Comparison of ENCODE assay signal across 8 mouse cellular contexts in genomic region chr15:102377810-102378262, GRCm38 (mm10). TPM values are rescaled to one million over a fixed set of nuclear protein-coding genes. Genes with fewer than 3 reads are reported as not detected.
A peak's percentile ranks its signal among the peaks of the same experiment; 100 is the strongest.
DNase-seq lines count a peak whose midpoint lies in the region; ATAC-seq and TF ChIP-seq lines count a peak whose summit lies in the region.

No protein-coding gene starts in this region.

- H3K4me2 ChIP-seq in hindbrain, embryonic 12.5 days (replicated peaks): peak overlapping the region; percentile 81
- peak overlapping the region; percentile 92 for H3K4me2 ChIP-seq in limb, embryonic 14.5 days (replicated peaks; ENCODE audit: low read depth, low read length, severe bottlenecking)
- peak overlapping the region; percentile 95 for H3K4me2 ChIP-seq in midbrain, embryonic 12.5 days (replicated peaks)

- H3K27ac ChIP-seq in hindbrain, embryonic 12.5 days: peak overlapping the region; percentile 35; the same call in 1 of the 2 replicates
- H3K27ac ChIP-seq in limb, embryonic 14.5 days (replicated peaks; ENCODE audit: low read depth, low read length): peak overlapping the region; percentile 14
- no peak overlapping the region for H3K27ac ChIP-seq in midbrain, embryonic 12.5 days (replicated peaks)

- H3K36me3 ChIP-seq in hindbrain, embryonic 12.5 days: no peaks in the 10 kb centered on the region
- no peaks in the 10 kb centered on the region for H3K36me3 ChIP-seq in limb, embryonic 14.5 days (ENCODE audit: control insufficient read depth, insufficient read depth, low read length)
- no peaks in the 10 kb centered on the region for H3K36me3 ChIP-seq in midbrain, embryonic 12.5 days

- peaks cover 20% of the 10 kb centered on the region for H3K4me1 ChIP-seq in hindbrain, embryonic 12.5 days
- H3K4me1 ChIP-seq in limb, embryonic 14.5 days (ENCODE audit: control insufficient read depth, insufficient read depth, low read length): peaks cover 9% of the 10 kb centered on the region
- H3K4me1 ChIP-seq in midbrain, embryonic 12.5 days: peaks cover 17% of the 10 kb centered on the region

- 0 out of 2 replicates have a peak, but pooled peaks have one; percentile 15 for ATAC-seq in hindbrain, embryonic 12.5 days (ENCODE audit: low FRiP score)
- ATAC-seq in limb, embryonic 14.5 days (ENCODE audit: low FRiP score, low read depth): 0 out of 2 replicates have a peak, but pooled peaks have one; percentile 25
- no peak for ATAC-seq in midbrain, embryonic 12.5 days (ENCODE audit: low FRiP score, low read depth)

- WGBS in hindbrain, embryonic 12.5 days: 2% methylated on average over 10 of the region's 10 CpGs
- 6% methylated on average over 10 of the region's 10 CpGs for WGBS in limb, embryonic 14.5 days
- 7% methylated on average over 10 of the region's 10 CpGs for WGBS in midbrain, embryonic 12.5 days

- no peak for TF ChIP-seq POLR2A in limb, embryonic 14.5 days (IDR thresholded peaks at IDR 0.05; ENCODE audit: borderline replicate concordance, extremely low read depth, insufficient read depth, insufficient read length)

- H3K4me3 ChIP-seq in hindbrain, embryonic 12.5 days: peak overlapping the region; percentile 49; the same call in 1 of the 2 replicates
- peak overlapping the region; percentile 56 for H3K4me3 ChIP-seq in limb, embryonic 14.5 days (replicated peaks; ENCODE audit: low read length)
- no peak overlapping the region for H3K4me3 ChIP-seq in midbrain, embryonic 12.5 days

- H3K9me3 ChIP-seq in hindbrain, embryonic 12.5 days (replicated peaks): no peaks in the 10 kb centered on the region
- H3K9me3 ChIP-seq in limb, embryonic 14.5 days (ENCODE audit: control insufficient read depth, low read length): no peaks in the 10 kb centered on the region
- no peaks in the 10 kb centered on the region for H3K9me3 ChIP-seq in midbrain, embryonic 12.5 days

- peaks cover 3% of the 10 kb centered on the region; the same call in 1 of the 2 replicates for H3K27me3 ChIP-seq in hindbrain, embryonic 12.5 days
- no peaks in the 10 kb centered on the region for H3K27me3 ChIP-seq in limb, embryonic 14.5 days (ENCODE audit: control insufficient read depth, insufficient read depth, low read length)
- peaks cover 28% of the 10 kb centered on the region for H3K27me3 ChIP-seq in midbrain, embryonic 12.5 days

- H3K9ac ChIP-seq in hindbrain, embryonic 12.5 days: no peak overlapping the region
- H3K9ac ChIP-seq in limb, embryonic 14.5 days (ENCODE audit: low read depth, low read length, severe bottlenecking): peak overlapping the region; percentile 75; the same call in 1 of the 2 replicates
- peak overlapping the region; percentile 21 for H3K9ac ChIP-seq in midbrain, embryonic 12.5 days (replicated peaks)

- DNase-seq in 3T3-L1 (ENCODE audit: low read depth, low spot score): peak; percentile 96
- peak; percentile 53 for DNase-seq in adipocyte (ENCODE audit: low spot score)
- DNase-seq in gastrocnemius, adult 18-20 months (ENCODE audit: low spot score): peak; percentile 74
- DNase-seq in limb, embryonic 14.5 days (ENCODE audit: low spot score): peak; percentile 67
- DNase-seq in left cerebral cortex, adult 11 months (ENCODE audit: low spot score): no peak
- DNase-seq in layer of hippocampus, postnatal 14 days (ENCODE audit: low spot score in 2 of 2): no peak

RNA-seq across cellular contexts. Expression of gene Sp7, which starts 10.9 kb away (rescaled TPM):
- total RNA-seq in gastrocnemius, adult 18-20 months (2021): not detected
- polyA plus RNA-seq in hindbrain, embryonic 12.5 days (2016; fragmentation: Nextera tagmentation; extraction: Ambion mirVana): 1.9 and 2.1 TPM in 2 replicates
- polyA plus RNA-seq in limb, embryonic 14.5 days (2012; rRNA removed): 22.5 and 32.5 TPM in 2 replicates
- polyA plus RNA-seq in limb, embryonic 14.5 days (2014; fragmentation: Nextera tagmentation; extraction: Ambion mirVana): 7.9 and 11.7 TPM in 2 replicates
- 0.46 and 0.93 TPM in 2 replicates for polyA plus RNA-seq in midbrain, embryonic 12.5 days (2016; fragmentation: Nextera tagmentation; extraction: Ambion mirVana)
- total RNA-seq in layer of hippocampus, postnatal 14 days (2021): under 1 TPM; 0.69 to 0.90 TPM

RNA-seq across cellular contexts. Expression of gene Aaas, which starts 27.3 kb away (rescaled TPM):
- 10 to 100 TPM in 1 of 2 experiments, 1 to 10 TPM in 1; 6.6 to 11.4 TPM for total RNA-seq in gastrocnemius, adult 18-20 months (2021)
- polyA plus RNA-seq in hindbrain, embryonic 12.5 days (2016; fragmentation: Nextera tagmentation; extraction: Ambion mirVana): 54.6 and 60.9 TPM in 2 replicates
- 65.5 and 86.5 TPM in 2 replicates for polyA plus RNA-seq in limb, embryonic 14.5 days (2012; rRNA removed)
- polyA plus RNA-seq in limb, embryonic 14.5 days (2014; fragmentation: Nextera tagmentation; extraction: Ambion mirVana): 54.4 and 59.6 TPM in 2 replicates
- 61.5 and 67.9 TPM in 2 replicates for polyA plus RNA-seq in midbrain, embryonic 12.5 days (2016; fragmentation: Nextera tagmentation; extraction: Ambion mirVana)
- 10 to 100 TPM; 25.5 to 27.7 TPM for total RNA-seq in layer of hippocampus, postnatal 14 days (2021)

RNA-seq across cellular contexts. Expression of gene Sp1, which starts 28.1 kb away (rescaled TPM):
- 10 to 100 TPM; 16.1 to 19.3 TPM for total RNA-seq in gastrocnemius, adult 18-20 months (2021)
- 9.1 and 9.3 TPM in 2 replicates for polyA plus RNA-seq in hindbrain, embryonic 12.5 days (2016; fragmentation: Nextera tagmentation; extraction: Ambion mirVana)
- polyA plus RNA-seq in limb, embryonic 14.5 days (2012; rRNA removed): 35.7 and 41.1 TPM in 2 replicates
- 17.2 and 17.7 TPM in 2 replicates for polyA plus RNA-seq in limb, embryonic 14.5 days (2014; fragmentation: Nextera tagmentation; extraction: Ambion mirVana)
- 9.6 and 10.2 TPM in 2 replicates for polyA plus RNA-seq in midbrain, embryonic 12.5 days (2016; fragmentation: Nextera tagmentation; extraction: Ambion mirVana)
- 10 to 100 TPM; 22.9 to 28.3 TPM for total RNA-seq in layer of hippocampus, postnatal 14 days (2021)

RNA-seq across cellular contexts. Expression of gene Myg1, which starts 46.3 kb away (rescaled TPM):
- total RNA-seq in gastrocnemius, adult 18-20 months (2021): 10 to 100 TPM; 12.9 to 20.2 TPM
- polyA plus RNA-seq in hindbrain, embryonic 12.5 days (2016; fragmentation: Nextera tagmentation; extraction: Ambion mirVana): 78.4 and 90.8 TPM in 2 replicates
- polyA plus RNA-seq in limb, embryonic 14.5 days (2012; rRNA removed): 108 and 117 TPM in 2 replicates
- 91.1 and 92.1 TPM in 2 replicates for polyA plus RNA-seq in limb, embryonic 14.5 days (2014; fragmentation: Nextera tagmentation; extraction: Ambion mirVana)
- 96.1 and 108 TPM in 2 replicates for polyA plus RNA-seq in midbrain, embryonic 12.5 days (2016; fragmentation: Nextera tagmentation; extraction: Ambion mirVana)
- 10 to 100 TPM; 51.8 to 61.3 TPM for total RNA-seq in layer of hippocampus, postnatal 14 days (2021)

RNA-seq across cellular contexts. Expression of gene Pfdn5, which starts 51.9 kb away (rescaled TPM):
- total RNA-seq in gastrocnemius, adult 18-20 months (2021): 100 to 1,000 TPM; 264 to 302 TPM
- polyA plus RNA-seq in hindbrain, embryonic 12.5 days (2016; fragmentation: Nextera tagmentation; extraction: Ambion mirVana): 331 and 402 TPM in 2 replicates
- 177 and 331 TPM in 2 replicates for polyA plus RNA-seq in limb, embryonic 14.5 days (2012; rRNA removed)
- polyA plus RNA-seq in limb, embryonic 14.5 days (2014; fragmentation: Nextera tagmentation; extraction: Ambion mirVana): 527 and 545 TPM in 2 replicates
- polyA plus RNA-seq in midbrain, embryonic 12.5 days (2016; fragmentation: Nextera tagmentation; extraction: Ambion mirVana): 363 and 378 TPM in 2 replicates
- 100 to 1,000 TPM; 317 to 334 TPM for total RNA-seq in layer of hippocampus, postnatal 14 days (2021)

Comparison
In these comparisons a context has a peak if more than half of its experiments do, and no peak if none do; other contexts are left out.
1. DNase-seq: peak in 3T3-L1 (single experiment), adipocyte (single experiment), gastrocnemius, adult 18-20 months (single experiment) and limb, embryonic 14.5 days (single experiment); none in left cerebral cortex, adult 11 months (single experiment) and layer of hippocampus, postnatal 14 days (0 of 2).
2. Peak in every context shown above with its lines, with median percentiles within 50 percentile points of each other: H3K4me2 ChIP-seq.